Mouse (Mus musculus): ENCODE results near the gene Actl6a. TPM values are rescaled to one million over a fixed set of nuclear protein-coding genes. Genes with fewer than 3 reads are reported as not detected.
A peak's percentile ranks its signal among the peaks of the same experiment; 100 is the strongest.
"Not testable (repeated sequence)": the region's sequence is repeated elsewhere in the genome, so short reads cannot be mapped to it uniquely, and the experiment has no call there.

The Actl6a gene
- 10 to 100 TPM; 37.9 to 38.5 TPM for total RNA-seq (2021)
- long read RNA-seq, experiment 1, transcript Actl6a-201 (14 exons, 2,010 nt): major isoform, 60 of 65 reads
- long read RNA-seq, experiment 1, partial matches to known transcripts: 2 of 65 reads
- long read RNA-seq, experiment 1, other reads (novel, unspliced or antisense): 3 of 65 reads
- long read RNA-seq, experiment 2, transcript Actl6a-201 (14 exons, 2,010 nt): major isoform, 55 of 64 reads
- long read RNA-seq, experiment 2, partial matches to known transcripts: 1 of 64 reads
- long read RNA-seq, experiment 2, other reads (novel, unspliced or antisense): 8 of 64 reads

DNA sequence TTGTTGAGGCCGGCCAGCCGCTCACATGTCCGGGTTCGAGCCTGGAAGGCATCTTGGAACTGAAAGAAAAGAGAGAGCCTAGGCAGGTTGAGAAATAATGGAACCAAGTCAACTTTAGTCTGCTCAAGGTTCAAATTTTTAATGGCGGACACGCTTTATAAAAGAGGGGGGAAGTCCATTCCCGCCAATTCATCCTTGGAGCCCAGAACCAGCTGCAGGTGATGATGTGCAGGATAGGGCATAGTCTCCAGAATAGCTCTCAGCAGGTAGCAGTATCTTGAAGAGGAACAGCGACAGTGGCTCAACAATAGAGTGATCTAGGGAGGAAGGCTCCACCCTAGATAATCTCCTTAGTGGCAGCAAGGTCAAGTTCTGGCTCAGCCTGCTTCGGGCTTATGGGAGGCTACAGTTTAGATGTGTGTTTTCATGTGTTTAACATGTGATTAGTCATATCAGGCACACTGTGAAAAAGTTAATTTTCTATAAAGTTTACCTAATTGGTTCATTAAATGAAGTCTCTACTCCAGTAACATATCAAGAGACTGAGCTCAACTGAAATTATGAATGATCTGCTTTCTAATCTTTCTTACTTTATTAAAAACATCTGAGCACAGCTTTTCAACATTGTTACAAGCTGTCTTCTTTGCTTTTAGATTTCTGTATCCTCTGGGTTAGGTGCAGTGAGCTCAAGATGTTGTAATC lies at the start of gene Actl6a:
TSS of gene Actl6a (plus strand) at position 652 of the 702 bp plus-strand sequence.
- DNase-seq (ENCODE audit: low spot score in 2 of 2): not testable (repeated sequence)

DNA sequence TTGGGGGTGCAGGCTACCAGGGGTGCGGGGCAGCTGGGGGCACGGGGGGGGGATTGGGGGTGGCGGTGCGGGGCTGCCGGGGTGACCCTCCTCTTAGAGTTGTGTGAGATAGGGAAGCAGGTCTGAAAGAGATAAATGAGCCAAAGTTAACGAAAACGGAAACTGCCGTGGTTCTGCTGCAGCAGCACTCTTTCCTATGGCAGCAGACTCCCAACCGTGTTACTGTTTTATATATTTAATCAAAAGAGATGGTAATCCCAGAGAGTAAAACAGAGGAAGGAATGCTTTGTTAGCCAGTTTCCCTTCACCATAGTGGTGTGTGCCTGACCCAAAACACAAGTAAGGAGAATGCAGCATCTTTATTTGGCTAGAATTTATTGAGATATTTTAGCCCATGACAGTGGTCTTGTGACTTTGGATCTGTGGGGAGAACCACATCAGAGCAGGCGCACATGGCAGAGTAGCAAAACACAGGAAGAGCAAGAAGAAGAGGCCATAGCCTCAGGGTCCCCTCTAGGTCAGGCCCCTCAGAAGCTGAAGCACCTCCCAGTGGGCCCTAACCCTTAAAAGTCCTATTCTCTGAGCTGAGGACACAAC lies 49.6 kb upstream of the Actl6a start:
- no peak for DNase-seq (ENCODE audit: low spot score in 2 of 2)

DNA sequence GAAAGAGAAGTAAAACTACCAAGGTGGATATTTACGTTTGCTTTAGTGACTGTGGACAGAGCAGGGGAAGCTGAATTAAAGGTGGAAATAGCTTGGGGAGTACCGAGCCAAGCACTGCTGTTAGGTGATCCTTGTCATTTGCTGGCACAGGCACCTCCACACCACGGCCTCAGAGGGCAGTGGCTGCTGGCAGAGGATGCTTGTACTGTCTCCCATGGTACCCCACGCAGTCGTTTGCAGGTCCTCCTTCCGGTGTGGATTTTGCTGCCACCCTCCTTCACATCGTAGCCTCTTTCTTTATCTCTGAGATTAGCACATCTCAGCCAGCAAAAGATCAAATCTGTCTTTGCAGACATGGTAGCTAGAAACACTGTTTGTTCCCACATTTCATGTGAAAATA lies 47.7 kb upstream of the Actl6a start:
- no peak for DNase-seq (ENCODE audit: low spot score in 2 of 2)

DNA sequence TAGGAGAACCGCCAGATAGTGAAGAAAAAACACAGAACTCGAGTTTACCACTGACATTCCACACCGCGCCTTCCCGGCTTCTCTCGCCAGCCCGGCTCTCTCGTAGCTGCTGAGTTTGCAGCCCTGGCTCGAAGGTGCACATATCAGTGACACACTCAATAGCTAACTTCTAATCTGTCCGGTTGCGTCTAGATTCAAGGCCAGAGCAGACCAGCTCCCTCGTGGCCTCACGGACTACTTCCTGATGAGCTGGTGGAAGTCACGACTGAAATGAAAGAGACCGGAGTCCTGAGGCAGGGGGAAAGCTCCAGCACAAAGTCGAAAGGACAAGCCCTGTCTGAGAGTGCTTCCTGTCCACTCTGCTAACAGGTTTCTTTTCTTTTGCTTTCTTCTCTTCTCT lies 47.3 kb upstream of the Actl6a start:
- no peak for DNase-seq (ENCODE audit: low spot score in 2 of 2)

DNA sequence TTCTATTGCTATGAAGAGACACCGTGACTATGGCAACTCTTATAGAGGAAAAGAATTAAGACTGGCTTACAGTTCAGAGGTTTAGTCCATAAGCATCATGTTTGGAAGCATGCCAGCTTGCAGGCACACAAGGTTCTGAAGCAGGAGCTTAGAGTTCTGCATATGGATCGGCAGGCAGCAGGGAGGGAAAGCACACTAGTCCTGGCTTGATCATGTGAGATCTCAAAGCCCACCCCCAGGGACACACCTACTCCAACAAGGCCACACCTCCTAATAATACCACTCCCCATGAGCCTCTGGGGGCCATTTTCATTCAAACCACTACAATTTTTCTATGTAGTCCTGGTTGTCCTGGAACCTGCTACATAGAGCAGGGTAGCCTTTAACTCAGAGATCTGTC lies 46.6 kb upstream of the Actl6a start:
- no peak for DNase-seq (ENCODE audit: low spot score in 2 of 2)

DNA sequence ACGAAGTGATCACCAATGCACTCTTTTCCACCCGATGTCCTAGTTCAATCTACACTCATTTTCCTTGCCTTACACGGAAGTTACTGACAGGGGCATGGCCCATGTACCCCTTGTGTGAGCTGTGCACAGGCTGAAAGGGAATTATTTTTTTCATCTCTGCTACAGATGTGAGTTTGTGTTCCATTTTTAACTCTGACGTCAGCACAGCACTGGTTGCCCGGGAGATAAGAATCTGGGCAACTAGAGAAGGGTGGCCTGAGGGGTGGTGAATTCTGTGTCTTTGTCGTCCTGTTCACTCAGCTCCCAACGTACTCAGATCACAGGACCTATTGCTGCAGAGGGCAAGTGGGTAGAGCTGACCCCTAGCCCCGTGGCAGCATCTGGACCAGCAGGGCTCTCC lies 45.8 kb upstream of the Actl6a start:
- DNase-seq (ENCODE audit: low spot score in 2 of 2): no peak

DNA sequence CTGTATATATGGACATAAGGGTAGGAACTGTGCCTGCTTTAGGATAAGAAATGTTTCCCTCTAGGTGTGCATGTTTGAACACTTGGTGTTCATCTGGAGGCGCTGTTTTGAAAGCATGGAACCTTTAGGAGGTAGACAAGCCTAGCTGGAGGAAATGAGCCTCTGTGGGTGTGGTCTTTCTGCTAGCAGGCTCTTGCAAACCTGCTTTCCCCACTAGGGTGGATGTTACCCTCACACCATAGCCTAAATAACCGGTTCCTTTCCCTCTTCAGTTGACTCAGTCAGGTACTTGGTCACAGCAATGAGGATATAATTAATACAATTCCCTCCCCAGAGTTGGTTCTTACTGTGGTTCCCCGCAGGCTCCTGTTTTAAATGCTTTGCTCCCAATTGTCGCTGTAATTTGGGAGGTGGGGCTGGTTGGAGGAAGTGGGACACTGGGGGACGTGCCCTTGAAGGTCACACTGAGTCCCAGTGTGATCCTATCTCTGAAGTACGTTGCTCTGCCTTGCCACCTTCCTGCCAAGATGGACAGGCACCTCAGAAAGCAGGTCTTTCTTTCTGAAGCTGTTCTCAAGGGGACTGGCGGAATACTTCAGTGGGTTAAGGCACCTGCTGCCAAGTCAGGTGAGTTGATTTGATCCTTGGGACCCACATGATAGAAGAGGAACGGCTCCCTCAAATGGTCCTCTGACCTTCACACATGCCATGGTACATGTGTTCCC lies 45.1 kb upstream of the Actl6a start:
- no peak for DNase-seq (ENCODE audit: low spot score in 2 of 2)

DNA sequence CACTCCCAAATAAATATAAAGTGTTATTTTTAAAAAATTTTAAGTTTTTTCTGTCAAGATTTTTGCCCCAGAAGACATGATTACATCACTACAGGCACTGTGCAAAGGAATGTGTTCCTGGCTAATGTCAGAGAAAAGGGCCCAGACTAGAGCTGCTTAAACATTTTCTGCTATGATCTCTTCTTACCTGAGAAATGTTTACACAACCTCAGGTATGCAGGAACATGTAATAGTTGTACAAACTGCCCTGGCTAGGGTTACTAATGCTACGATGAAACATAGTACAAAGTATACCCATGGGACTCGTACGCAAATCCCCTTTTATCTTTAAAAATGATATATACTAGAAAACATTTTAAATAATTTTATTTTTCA lies 44.6 kb upstream of the Actl6a start:
- DNase-seq (ENCODE audit: low spot score in 2 of 2): no peak

DNA sequence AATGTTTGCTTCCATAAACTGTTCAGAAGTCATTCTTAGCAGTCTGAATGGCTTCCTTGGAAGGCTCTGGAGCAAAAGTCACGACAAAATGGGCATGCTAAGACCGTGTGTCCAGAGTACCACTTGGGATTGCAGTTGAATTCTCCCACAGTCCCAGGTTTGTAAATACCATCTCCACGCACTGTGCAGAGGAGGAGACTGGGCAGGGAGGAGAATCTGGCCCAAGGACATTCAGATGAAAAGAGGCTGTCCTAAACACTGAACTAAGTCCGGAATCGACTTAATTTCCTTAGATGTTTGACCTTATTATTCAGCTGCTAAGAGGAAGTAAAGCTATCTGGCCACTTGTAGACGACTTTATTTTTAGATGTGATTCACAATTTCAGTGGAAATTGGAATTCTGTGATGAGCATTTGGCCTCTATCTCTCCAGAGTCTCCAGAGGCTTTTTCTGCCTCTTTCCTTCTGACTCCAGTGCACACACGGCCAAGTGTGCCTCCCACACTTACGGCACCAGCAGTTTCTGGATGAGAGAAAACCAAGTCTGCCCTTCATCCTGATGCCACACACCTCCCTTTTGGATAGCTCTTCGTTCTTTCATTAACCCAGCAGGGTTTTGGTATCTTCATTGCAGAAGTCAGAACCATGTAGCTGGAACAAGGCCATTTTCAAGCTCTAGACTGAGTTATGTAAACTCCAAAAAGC lies 37.7 kb upstream of the Actl6a start:
- DNase-seq (ENCODE audit: low spot score in 2 of 2): peak in 1 of 2 experiments; percentile 22

DNA sequence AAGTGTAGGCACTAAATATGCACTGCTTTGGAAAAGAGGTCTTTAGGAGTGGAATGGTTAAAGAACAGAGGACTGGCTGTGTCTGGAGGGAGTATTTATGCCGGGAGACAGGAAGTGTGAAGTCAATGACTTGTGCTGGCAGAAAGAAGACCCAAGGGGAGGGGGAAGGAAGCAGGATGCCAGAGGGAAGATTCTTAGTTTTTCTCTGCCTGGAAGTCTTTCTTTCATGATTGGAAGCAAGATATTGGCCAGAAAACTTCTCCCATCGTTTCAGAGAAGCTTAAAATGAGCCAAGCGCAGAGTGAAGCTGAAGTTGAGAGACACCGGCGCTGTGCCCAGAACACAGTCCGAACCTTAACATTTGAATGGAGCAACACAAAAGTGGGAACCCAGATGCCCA lies 36.9 kb upstream of the Actl6a start:
- peak; percentile 26 to 44 for DNase-seq (ENCODE audit: low spot score in 2 of 2)

DNA sequence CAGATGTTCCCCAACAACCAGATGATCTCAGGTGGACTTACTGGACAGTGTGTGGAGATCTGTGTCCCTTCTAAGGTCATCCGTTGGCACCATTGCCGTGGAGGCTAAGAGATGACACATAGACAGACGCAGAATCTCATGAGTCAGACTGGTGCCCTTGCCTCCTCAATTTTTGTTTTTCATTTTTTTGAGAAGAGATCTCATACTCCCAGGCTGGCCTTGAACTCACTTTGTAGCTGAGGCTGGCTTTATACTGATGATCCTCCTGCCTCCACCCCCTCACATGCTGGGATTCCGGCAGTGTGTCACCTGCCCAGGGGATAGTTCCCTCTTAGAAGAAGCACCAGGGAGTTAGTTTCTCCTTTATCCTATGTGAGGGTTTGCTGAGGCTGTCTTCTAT lies 35.9 kb upstream of the Actl6a start:
- no peak for DNase-seq (ENCODE audit: low spot score in 2 of 2)

DNA sequence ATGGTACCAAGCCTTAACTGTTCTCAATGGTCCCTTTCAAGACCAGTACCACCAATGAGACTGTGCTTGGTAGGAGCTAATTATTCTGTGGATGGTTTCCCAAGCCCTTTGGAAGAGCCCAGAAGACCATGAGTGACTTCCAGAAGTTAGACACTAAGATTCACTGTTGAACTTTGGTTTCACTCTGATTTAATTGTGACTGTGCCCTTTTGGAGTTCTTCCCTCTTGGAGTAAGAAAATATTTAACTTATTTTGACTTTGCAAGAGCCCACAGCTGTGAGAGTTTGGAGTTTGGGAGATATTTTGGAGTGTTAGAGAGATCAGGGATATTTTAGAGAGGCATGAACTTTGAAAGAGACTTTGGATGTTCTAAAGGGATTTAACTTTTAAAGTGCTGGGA lies 32.9 kb upstream of the Actl6a start:
- DNase-seq (ENCODE audit: low spot score in 2 of 2): no peak

DNA sequence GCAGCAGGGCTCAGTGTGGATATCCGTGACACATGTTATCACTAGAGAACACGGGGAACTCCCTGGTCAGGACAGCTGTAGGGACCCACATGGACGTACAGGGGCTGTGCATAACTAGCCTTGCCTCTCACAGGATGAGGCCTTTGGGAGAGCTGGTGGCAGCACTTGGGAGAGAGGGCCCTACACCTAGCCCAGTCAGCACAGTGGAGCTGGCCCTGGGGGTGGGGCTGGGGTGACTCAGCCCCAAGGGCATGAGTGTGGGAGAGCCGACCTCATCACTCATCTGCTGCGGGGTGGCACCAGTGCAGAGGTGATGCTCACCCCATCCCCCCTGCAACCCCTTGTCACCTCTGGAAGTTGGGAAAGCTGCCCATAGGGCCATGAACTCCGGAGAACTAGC lies 29.7 kb upstream of the Actl6a start:
- DNase-seq (ENCODE audit: low spot score in 2 of 2): no peak

DNA sequence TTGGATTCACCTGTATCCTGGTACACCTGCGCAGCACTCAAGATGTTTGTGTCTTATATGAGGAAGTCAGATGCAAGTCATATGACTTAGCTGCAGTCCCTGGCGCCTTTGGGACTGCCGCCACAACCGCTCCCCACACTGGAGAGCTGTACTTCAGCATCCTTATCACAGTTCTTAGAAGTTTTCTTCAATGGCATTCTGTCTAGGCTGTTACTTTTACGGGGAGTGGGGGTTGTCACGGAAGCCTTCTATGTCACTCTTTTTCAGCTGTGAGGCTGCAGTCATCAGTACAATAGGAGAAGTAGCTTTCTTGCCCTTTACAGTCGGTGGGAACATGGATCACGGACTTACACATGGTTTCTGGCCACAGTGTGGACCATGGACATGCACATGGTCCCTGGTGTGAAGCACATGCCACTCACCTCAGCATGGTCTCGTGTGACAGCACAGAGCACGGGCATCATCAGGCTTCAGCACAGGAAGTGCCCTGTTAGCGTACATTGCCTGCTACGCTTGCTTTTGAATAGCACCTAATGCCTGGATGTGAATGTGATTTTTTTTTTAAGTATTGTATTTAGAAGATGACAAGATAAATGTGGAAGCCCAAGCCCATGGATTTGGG lies 23.1 kb upstream of the Actl6a start:
- DNase-seq (ENCODE audit: low spot score in 2 of 2): no peak

DNA sequence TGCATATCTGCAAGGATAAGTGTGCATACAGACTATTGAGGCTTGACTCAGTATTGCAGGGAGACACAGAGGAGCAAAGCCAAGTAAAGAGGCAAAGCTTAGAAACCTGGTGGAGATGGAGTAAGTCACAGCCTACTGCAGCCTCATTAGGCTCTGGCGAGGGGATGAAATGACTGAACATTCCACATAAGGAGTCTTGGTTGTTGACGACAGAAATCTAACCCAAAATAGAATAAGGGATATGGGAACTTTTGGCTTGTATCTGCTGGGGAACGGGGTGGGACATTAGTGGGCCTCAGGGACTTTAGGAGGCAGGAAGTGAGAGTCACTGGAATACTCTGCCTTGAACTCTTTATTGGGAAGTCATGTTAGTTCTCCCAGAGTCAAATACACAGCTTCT lies 21.5 kb upstream of the Actl6a start:
- no peak for DNase-seq (ENCODE audit: low spot score in 2 of 2)

DNA sequence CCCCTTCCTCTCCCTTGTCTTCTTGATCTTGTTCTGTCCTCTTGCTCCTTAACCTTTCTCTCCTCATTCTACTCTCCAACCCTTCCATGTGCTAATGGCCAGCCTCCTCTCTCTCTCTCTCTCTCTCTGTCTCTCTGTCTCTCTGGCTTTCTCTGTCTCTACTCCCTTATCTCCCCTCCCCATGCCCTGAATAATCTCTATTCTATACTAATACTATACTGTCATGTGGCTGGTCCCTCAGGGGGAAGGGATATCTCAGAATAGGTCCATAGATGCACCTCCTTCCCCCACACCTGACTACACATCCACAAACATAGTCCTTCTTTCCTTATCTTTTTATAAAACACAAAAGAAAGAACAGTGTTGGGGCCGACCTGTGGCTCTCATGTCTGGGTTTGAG lies 19.6 kb upstream of the Actl6a start:
- no peak for DNase-seq (ENCODE audit: low spot score in 2 of 2)

DNA sequence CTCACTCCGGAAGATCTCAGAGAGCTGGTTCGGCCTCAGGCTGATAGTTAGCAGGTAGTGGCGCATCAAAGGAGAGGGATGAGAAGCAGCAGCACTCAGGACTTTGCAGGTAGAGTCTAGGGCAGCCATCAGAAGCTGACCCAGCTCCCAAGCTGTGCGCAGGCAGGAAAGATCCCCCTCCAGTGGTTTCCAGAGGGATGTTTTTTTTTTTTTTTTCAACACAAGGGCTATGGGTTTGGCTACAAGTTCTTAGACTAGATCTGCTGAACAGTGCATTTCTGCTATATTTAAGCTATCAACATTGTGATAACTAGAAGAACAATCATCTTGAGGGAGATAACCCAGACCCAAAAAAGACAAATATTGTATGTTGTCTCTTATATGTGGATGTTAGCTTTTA lies 18.9 kb upstream of the Actl6a start:
- DNase-seq (ENCODE audit: low spot score in 2 of 2): no peak

DNA sequence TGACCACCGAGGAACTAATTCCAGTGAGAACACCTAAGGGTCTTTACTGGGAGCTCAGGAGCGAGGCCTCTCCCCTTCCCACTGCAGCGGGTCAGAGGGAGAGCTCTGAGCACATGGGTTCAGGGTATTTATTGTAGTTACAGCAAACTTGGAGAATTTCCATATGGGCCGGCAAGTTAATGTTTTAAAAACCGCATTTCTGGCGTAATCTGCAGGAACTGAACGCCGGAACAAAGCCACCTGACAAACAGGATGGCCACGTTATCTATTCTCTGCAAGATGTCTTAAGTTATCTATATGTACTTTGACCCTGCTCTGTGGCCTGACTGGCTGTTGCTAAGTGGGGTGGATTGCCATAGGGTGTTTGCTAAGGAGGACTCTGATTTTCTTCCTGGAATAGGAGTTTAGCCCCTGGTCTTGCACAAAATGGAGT lies 16.5 kb upstream of the Actl6a start:
- no peak for DNase-seq (ENCODE audit: low spot score in 2 of 2)

DNA sequence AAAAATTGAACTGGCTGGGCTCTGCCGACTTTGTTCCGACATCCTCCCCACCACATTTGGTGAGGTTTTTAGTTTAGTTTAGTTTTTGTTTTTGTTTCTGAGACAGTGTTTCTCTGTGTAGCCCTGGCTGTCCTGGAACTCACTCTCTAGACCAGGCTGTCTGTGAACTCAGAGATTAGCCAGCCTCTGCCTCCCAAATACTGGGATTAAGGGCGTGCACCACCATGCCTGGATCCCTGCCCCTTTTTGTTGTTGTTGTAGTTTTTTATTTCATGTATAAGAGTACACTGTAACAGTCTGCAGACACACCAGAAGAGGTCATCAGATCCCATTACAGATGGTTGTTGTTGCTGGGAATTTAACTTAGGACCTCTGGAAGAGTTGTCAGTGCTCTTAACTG lies 16.1 kb upstream of the Actl6a start:
- DNase-seq (ENCODE audit: low spot score in 2 of 2): no peak

DNA sequence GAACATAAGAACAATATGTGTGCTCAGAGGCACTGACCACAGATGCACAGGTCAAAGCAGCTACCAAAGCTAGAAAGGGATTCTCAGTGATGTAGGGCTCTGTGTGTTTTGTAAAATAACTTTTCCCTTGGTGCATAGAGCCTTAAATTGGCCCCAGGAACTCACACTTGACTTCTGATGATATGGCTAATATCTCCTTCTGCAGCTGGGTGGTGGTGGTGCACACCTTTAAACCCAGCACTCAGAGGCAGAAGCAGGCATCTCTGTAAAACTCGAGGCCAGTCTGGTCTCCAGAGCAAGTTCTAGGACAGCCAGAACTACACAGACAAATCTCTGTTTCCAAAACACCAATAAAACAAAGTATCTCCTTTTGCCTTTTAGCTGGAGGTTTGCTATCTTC lies 15.2 kb upstream of the Actl6a start:
- DNase-seq (ENCODE audit: low spot score in 2 of 2): no peak

DNA sequence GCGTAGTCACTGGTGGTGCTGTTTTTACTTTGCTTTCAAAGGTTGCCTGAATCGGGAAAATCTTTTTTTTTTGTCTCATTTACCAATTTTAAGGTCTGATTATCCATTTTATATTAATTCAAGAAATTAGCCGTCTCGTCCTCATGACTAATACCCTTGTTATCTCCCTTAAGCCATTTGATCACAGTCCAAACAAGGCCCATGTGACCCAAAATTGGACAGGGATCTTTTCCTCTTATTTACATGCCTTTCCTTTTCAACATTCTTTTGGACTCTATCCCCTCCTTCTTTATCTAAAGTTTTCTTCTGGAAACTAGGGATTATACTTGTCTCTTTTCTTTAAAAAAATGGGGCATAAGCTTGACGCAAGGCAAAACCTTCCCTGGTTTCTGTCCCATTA lies 14.3 kb upstream of the Actl6a start:
- no peak for DNase-seq (ENCODE audit: low spot score in 2 of 2)

Measured in gastrocnemius, postnatal 4 days (tissue).